Mouse (Mus musculus) olfactory bulb, adult 2 months (tissue): ENCODE measurements around the gene Eif4e3.

ENCODE experiments used
- CTCF ChIP-seq: fragments of 200-500 bp; IDR thresholded peaks from 2 replicates; pipeline ENCODE4 v1.5.1; 2012; ENCODE audit warnings: low read depth, mild to moderate bottlenecking, low read length, moderate library complexity; ENCODE audit not compliant: insufficient read depth
- POLR2A ChIP-seq: fragments of 200-500 bp; IDR thresholded peaks from 2 replicates; pipeline ENCODE4 v1.6.1; 2012; ENCODE audit warnings: mild to moderate bottlenecking, low read depth, low read length, moderate library complexity; ENCODE audit not compliant: insufficient read depth

- TF ChIP-seq CTCF, result no peak
- no peak for TF ChIP-seq POLR2A
Measured at GRCm38 (mm10) chr6:99625803-99626202, 40.8 kb downstream of the Eif4e3 start.
